ENCODE assay signal across 11 mouse cellular contexts in the genomic region with DNA sequence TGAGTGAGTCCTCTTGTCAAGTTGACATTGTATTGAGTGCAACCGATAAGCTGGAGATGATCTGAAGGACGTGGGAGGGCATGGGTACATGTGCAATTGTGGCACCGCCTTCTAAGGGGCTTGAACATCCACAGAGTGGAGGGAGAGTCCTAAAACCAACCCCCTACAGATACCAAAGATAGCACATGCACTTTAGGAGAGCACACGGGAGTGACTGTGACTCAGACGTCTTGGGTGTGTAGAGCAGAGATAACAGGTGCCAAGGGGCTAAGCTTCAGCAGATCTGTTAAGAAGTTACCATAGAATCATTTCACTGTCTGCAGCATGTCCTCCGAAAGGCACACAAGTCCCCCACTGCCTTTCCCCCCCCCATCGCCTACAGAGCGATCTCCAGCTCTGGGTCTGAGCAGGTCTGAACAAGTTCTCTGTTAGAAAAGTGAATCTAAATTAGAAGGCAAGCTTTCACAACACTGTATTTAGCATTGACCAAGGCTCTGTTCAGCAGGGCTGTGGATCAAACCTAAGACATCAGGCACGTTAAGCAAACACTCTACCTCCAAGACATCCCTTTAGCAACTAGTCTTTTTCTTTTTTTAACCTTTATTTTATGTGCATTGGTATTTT.
"Had no signal": no experiment of that assay in that cellular context is flagged by ENCODE, and none has a peak within 500 bp of the region (broad histone marks: within the 10 kb centered on the region; RNA-seq: fewer than 3 reads in every experiment).

No protein-coding gene starts in this region.

- H3K4me1 ChIP-seq: stomach, embryonic 15.5 days had no signal

- H3K9me3 ChIP-seq: limb, embryonic 15.5 days; megakaryocyte, embryonic 14.5 days; midbrain, embryonic 12.5 days; stomach, embryonic 15.5 days had no signal

- H3K4me3 ChIP-seq: limb, embryonic 15.5 days; megakaryocyte, embryonic 14.5 days; midbrain, embryonic 12.5 days; stomach, embryonic 15.5 days had no signal

- H3K36me3 ChIP-seq: limb, embryonic 15.5 days; midbrain, embryonic 12.5 days; stomach, embryonic 15.5 days had no signal

- H3K27ac ChIP-seq: limb, embryonic 15.5 days; midbrain, embryonic 12.5 days; stomach, embryonic 15.5 days had no signal

- H3K4me2 ChIP-seq: limb, embryonic 15.5 days; lung, embryonic 14.5 days; midbrain, embryonic 12.5 days; stomach, embryonic 15.5 days had no signal

- DNase-seq: kidney, adult 8-10 months; kidney, postnatal 25 days; lung, embryonic 14.5 days; lung, postnatal 10 days; lung, postnatal 4 days; right cerebral cortex, postnatal 14 days; thymus, postnatal 4 days had no signal

- H3K9ac ChIP-seq: limb, embryonic 15.5 days; lung, embryonic 14.5 days; midbrain, embryonic 12.5 days; stomach, embryonic 15.5 days had no signal

- H3K27me3 ChIP-seq: limb, embryonic 15.5 days; midbrain, embryonic 12.5 days; stomach, embryonic 15.5 days had no signal
